Mouse (Mus musculus): ENCODE results near the gene Ppp2r1b. TPM values are rescaled to one million over a fixed set of nuclear protein-coding genes. Genes with fewer than 3 reads are reported as not detected.
"Not testable (repeated sequence)": the region's sequence is repeated elsewhere in the genome, so short reads cannot be mapped to it uniquely, and the experiment has no call there.

Ppp2r1b gene
- polyA plus RNA-seq, 1 experiment from 2014 or later, result 74.3 TPM

- Histone ChIP-seq H3K27me3 (no peaks in the 10 kb centered on the region), H3K4me1 (no peaks in the 10 kb centered on the region), H3K9me3 (no peaks in the 10 kb centered on the region), H3K9ac (no peak overlapping the region), H3K4me2 (replicated peaks) (no peak overlapping the region), H3K4me3 (no peak overlapping the region), H3K36me3 (peaks cover 75% of the 10 kb centered on the region), H3K27ac (no peak overlapping the region)
- 85% methylated on average over 6 of the region's 6 CpGs for WGBS
- no peak for ATAC-seq (ENCODE audit: low FRiP score, low read depth)
Observed at GRCm38 (mm10) chr9:50818050-50818449, 27.1 kb upstream of the Ppp2r1b start.

GRCm38 (mm10) chr9:50819716-50820115 lies 25.4 kb upstream of the Ppp2r1b start:
- Histone ChIP-seq H3K4me2 (replicated peaks) (no peak overlapping the region), H3K36me3 (peaks cover 73% of the 10 kb centered on the region), H3K27me3 (no peaks in the 10 kb centered on the region), H3K4me1 (no peaks in the 10 kb centered on the region), H3K9me3 (no peaks in the 10 kb centered on the region), H3K4me3 (no peak overlapping the region), H3K27ac (no peak overlapping the region), H3K9ac (no peak overlapping the region)
- 86% methylated on average over 6 of the region's 6 CpGs for WGBS
- ATAC-seq (ENCODE audit: low FRiP score, low read depth), result no peak

- 93% methylated on average over 6 of the region's 6 CpGs for WGBS
- H3K9me3 ChIP-seq, result no peaks in the 10 kb centered on the region
- no peak overlapping the region for H3K27ac ChIP-seq
- H3K4me2 ChIP-seq (replicated peaks), result no peak overlapping the region
- H3K9ac ChIP-seq, result no peak overlapping the region
- no peak overlapping the region for H3K4me3 ChIP-seq
- no peaks in the 10 kb centered on the region for H3K27me3 ChIP-seq
- no peaks in the 10 kb centered on the region for H3K4me1 ChIP-seq
- H3K36me3 ChIP-seq, result peaks cover 68% of the 10 kb centered on the region
- no peak for ATAC-seq (ENCODE audit: low FRiP score, low read depth)
Observed at GRCm38 (mm10) chr9:50821651-50822050, 23.4 kb upstream of the Ppp2r1b start.

DNA sequence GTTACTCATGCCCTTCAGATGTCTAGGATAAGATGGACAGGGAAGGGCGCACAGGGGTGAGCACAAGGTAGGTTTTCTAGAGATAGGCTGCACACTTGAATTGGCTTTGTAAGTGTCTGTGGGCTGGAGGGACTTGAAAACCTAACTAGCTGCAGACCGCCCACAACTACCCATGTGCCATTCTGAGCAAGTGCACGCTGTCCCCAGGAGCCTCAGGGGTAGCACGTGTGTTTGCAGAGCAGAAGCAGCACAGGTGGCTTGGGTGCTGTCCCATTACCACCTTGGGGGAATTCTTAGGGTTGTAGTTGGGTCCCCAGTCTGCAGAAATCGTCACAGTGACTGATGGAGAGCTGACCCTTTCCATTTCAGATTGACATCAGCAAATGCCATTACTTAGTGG lies 22.9 kb upstream of the Ppp2r1b start:
- H3K4me2 ChIP-seq (replicated peaks), result no peak overlapping the region
- H3K4me1 ChIP-seq, result no peaks in the 10 kb centered on the region
- H3K27ac ChIP-seq, result no peak overlapping the region
- WGBS, result 93% methylated on average over 5 of the region's 5 CpGs
- H3K27me3 ChIP-seq, result no peaks in the 10 kb centered on the region
- ATAC-seq (ENCODE audit: low FRiP score, low read depth), result no peak
- no peaks in the 10 kb centered on the region for H3K9me3 ChIP-seq
- H3K9ac ChIP-seq, result no peak overlapping the region
- no peak overlapping the region for H3K4me3 ChIP-seq
- H3K36me3 ChIP-seq, result peaks cover 62% of the 10 kb centered on the region

DNA sequence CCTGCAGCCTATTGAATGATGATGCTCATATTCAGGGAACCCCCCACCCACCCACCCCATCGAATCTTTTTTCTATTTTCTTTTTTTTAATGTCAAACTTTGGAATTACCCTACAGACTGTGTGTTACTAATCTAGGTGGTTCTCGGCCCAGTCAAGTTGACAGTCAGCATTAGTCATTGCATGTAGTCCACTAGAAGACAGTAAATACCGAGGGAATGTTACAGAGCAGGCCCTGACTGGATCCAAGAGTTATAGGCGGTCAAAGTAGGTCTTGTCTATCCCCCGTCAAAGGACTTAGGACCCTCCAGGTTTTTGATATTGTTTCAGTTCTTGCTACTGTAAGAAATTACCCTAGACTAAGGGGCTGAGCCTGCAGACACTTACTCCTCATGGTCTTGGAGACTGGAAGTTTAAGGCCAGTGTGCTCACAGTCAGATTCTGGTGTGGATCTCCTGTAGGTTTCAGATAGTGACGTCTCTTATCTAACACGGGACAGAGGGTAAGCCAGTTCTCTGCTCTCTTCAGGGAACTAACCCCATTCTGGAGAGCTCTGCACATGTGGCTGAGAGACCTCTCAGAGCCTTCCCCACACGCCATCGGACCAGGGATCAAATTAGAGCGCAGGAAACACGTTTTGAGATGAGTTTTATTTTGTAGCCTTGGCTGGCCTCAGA lies 21.2 kb upstream of the Ppp2r1b start:
- Histone ChIP-seq H3K9ac (no peak overlapping the region), H3K27ac (no peak overlapping the region), H3K9me3 (no peaks in the 10 kb centered on the region), H3K36me3 (peaks cover 61% of the 10 kb centered on the region), H3K4me2 (replicated peaks) (no peak overlapping the region), H3K4me1 (no peaks in the 10 kb centered on the region), H3K4me3 (no peak overlapping the region), H3K27me3 (no peaks in the 10 kb centered on the region)
- WGBS, result 88% methylated on average over 11 of the region's 11 CpGs
- ATAC-seq (ENCODE audit: low FRiP score, low read depth), result no peak

- WGBS, result 88% methylated on average over 5 of the region's 5 CpGs
- no peak overlapping the region; the same call in 1 of the 2 replicates for H3K27ac ChIP-seq
- peaks cover 43% of the 10 kb centered on the region for H3K36me3 ChIP-seq
- no peaks in the 10 kb centered on the region for H3K9me3 ChIP-seq
- no peaks in the 10 kb centered on the region for H3K27me3 ChIP-seq
- no peak for ATAC-seq (ENCODE audit: low FRiP score, low read depth)
- H3K9ac ChIP-seq, result no peak overlapping the region
- no peak overlapping the region for H3K4me3 ChIP-seq
- no peak overlapping the region for H3K4me2 ChIP-seq (replicated peaks)
- H3K4me1 ChIP-seq, result no peaks in the 10 kb centered on the region
Observed at GRCm38 (mm10) chr9:50831514-50831913, 13.6 kb upstream of the Ppp2r1b start.

DNA sequence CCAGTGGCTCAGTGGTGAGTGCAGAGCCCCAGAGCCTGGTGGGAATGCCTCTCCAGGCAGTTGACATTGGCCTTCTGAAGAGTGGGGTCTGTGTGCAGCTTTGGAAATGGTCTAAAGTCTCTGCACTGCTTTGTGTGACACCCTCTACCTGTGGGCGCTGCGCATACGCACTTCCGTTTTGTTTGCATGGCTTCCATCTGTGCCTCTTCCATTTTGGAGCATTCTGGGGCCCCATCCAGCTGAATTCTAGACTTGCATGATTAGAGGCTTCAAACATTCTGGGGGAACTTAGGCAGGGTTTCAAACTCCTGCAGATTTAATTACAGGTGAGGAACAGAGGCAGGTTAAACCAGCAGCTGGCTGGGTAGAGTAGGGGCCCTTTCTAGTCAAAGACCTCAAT lies 12.9 kb upstream of the Ppp2r1b start:
- ATAC-seq (ENCODE audit: low FRiP score, low read depth), result no peak
- Histone ChIP-seq H3K4me3 (no peak overlapping the region), H3K27ac (no peak overlapping the region), H3K27me3 (no peaks in the 10 kb centered on the region), H3K9me3 (no peaks in the 10 kb centered on the region), H3K4me1 (no peaks in the 10 kb centered on the region), H3K36me3 (peaks cover 43% of the 10 kb centered on the region), H3K9ac (no peak overlapping the region), H3K4me2 (replicated peaks) (no peak overlapping the region)
- WGBS, result 96% methylated on average over 4 of the region's 4 CpGs

GRCm38 (mm10) chr9:50832582-50832981 lies 12.5 kb upstream of the Ppp2r1b start:
- WGBS, result 78% methylated on average over 2 of the region's 2 CpGs
- not testable (repeated sequence) for H3K4me1 ChIP-seq; ATAC-seq (ENCODE audit: low FRiP score, low read depth); H3K9ac ChIP-seq; H3K9me3 ChIP-seq; H3K27ac ChIP-seq; H3K27me3 ChIP-seq; H3K4me3 ChIP-seq; H3K4me2 ChIP-seq (replicated peaks)
- peaks cover 44% of the 10 kb centered on the region for H3K36me3 ChIP-seq

DNA sequence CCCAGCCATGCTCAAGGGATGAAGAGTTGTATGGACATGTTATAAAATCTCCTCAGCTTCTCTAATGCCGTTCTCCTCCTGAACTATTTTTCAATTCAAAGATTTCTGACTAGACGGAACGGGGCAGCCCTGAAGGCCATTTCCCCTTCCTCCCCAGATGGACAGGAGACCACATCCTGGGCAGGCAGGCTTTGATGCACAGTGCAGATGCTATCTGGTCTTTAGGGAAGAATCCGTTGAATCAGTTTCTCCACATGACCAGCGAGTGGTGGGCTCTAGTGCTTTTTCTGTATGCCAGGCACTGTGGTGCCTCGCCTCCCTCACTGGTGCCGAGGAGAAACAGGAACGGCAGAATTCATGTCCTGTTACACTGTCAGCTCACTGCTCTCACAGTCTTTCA lies 11.3 kb upstream of the Ppp2r1b start:
- Histone ChIP-seq H3K9ac (no peak overlapping the region), H3K27me3 (no peaks in the 10 kb centered on the region), H3K4me1 (no peaks in the 10 kb centered on the region), H3K4me3 (no peak overlapping the region), H3K36me3 (peaks cover 39% of the 10 kb centered on the region), H3K4me2 (replicated peaks) (no peak overlapping the region), H3K9me3 (no peaks in the 10 kb centered on the region), H3K27ac (no peak overlapping the region)
- 84% methylated on average over 8 of the region's 8 CpGs for WGBS
- ATAC-seq (ENCODE audit: low FRiP score, low read depth), result no peak

DNA sequence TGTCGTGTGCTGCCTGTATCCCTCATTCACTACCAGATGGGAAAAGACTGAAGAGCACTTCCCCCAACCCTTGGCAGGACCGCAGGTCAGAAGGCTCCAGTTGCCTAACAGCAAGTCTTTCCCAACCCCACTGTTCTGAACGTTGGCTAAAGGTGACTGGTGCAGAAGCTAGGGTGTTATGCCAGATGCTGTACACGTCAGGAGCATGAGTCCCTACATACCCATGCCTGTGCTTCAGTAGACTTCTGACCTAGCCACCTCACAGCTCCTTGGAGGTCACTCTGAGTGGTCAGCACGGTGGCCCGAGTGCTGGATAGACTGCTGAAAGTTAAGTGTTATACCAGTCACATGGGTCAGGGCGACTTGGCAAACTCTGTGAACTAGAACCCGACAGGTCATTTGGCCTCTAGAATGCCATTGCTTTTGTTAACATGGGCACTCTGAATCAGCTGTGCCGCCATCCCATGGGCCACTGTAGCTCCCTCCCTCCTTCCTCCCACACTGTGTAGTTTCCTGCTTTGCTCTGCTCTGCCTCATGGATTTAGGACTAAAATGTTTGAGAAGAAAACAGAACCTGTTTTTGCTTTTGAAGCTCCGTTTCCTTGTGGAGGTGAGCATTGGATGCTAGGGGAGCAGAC lies 9.9 kb upstream of the Ppp2r1b start:
- H3K4me3 ChIP-seq, result no peak overlapping the region
- no peak overlapping the region for H3K9ac ChIP-seq
- no peaks in the 10 kb centered on the region for H3K9me3 ChIP-seq
- H3K4me2 ChIP-seq (replicated peaks), result no peak overlapping the region
- H3K27ac ChIP-seq, result no peak overlapping the region
- no peaks in the 10 kb centered on the region for H3K27me3 ChIP-seq
- no peak for ATAC-seq (ENCODE audit: low FRiP score, low read depth)
- 88% methylated on average over 10 of the region's 10 CpGs for WGBS
- H3K36me3 ChIP-seq, result peaks cover 39% of the 10 kb centered on the region
- H3K4me1 ChIP-seq, result no peaks in the 10 kb centered on the region

- no peak overlapping the region for H3K4me3 ChIP-seq
- H3K9me3 ChIP-seq, result no peaks in the 10 kb centered on the region
- no peak overlapping the region for H3K4me2 ChIP-seq (replicated peaks)
- H3K27me3 ChIP-seq, result no peaks in the 10 kb centered on the region
- peaks cover 39% of the 10 kb centered on the region for H3K36me3 ChIP-seq
- no peak for ATAC-seq (ENCODE audit: low FRiP score, low read depth)
- H3K4me1 ChIP-seq, result no peaks in the 10 kb centered on the region
- 85% methylated on average over 4 of the region's 4 CpGs for WGBS
- H3K27ac ChIP-seq, result no peak overlapping the region
- no peak overlapping the region for H3K9ac ChIP-seq
Observed at GRCm38 (mm10) chr9:50836097-50836496, 9.0 kb upstream of the Ppp2r1b start.

- Histone ChIP-seq H3K27me3 (no peaks in the 10 kb centered on the region), H3K9ac (no peak overlapping the region), H3K4me2 (replicated peaks) (no peak overlapping the region), H3K27ac (no peak overlapping the region), H3K4me3 (no peak overlapping the region), H3K9me3 (no peaks in the 10 kb centered on the region), H3K4me1 (peaks cover 9% of the 10 kb centered on the region), H3K36me3 (peaks cover 31% of the 10 kb centered on the region)
- ATAC-seq (ENCODE audit: low FRiP score, low read depth), result no peak
- WGBS, result 90% methylated on average over 13 of the region's 13 CpGs
Observed at GRCm38 (mm10) chr9:50841079-50841789, 3.9 kb upstream of the Ppp2r1b start.

All from limb, embryonic 13.5 days (tissue).